Mouse (Mus musculus): Measurements from ENCODE around the gene Sytl4.

Sytl4 gene

DNA sequence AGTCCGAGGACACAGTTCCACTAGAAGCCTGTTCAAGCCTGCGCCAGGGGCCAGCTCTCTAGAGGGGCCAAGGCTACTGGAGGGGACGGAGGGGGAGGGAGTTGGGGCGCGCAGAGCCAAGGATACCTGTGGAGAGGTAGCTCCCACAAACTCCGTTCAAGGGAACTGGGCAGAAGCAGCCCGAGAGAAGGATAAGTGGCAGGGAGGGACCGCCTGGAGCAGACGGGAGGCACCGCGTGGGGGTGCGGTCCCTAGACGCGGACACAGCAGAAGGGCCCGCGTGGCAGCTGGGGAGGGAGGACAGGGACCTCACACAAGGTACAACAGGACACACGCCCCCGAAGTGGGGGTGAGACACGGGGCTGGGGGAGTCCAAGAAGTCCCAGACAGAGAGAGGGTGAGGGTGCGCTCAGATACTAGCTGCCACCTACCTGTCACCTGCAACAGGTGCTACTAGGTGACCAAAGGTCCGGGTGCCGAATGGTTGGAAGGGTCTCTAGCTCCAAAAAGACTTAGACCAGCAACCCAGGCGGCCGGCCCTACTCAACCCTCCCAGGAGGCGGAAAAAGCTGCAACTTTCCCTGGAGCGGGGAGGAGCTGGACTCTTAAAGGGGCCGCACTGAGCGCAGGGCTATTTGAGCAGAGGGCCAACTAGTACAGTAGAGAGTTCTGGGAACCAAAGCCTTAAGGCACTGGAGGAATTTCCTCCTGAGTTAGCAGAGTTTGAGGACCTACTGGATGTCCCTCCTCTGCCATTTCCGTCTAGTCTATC is at the start of gene Sytl4:
Gene Sytl4 (minus strand): TSS at position 582 of the 772 bp plus-strand sequence.
- DNase-seq (ENCODE audit: low spot score in 2 of 2), result no peak

DNA sequence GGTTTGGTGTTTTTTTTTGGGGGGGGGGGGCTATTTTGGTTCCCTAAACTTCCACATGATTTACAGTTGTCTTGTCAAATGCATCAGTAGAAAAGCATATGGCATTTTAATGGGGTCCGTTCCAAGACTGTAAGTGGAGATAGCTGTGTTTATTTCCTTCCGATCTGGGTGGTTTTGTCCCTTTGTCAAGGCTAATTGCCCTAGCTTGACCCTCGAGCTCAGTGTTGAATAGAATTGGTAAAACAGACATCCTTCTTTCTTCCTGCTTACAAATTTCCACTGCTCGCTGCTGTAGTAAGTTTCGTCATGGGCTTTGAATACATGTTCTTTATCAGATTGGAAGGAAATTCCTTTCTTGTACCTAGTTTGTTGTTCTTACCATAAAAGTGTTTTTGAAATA is 39.1 kb upstream of the Sytl4 start:
- DNase-seq (ENCODE audit: low spot score in 2 of 2), result no peak

DNA sequence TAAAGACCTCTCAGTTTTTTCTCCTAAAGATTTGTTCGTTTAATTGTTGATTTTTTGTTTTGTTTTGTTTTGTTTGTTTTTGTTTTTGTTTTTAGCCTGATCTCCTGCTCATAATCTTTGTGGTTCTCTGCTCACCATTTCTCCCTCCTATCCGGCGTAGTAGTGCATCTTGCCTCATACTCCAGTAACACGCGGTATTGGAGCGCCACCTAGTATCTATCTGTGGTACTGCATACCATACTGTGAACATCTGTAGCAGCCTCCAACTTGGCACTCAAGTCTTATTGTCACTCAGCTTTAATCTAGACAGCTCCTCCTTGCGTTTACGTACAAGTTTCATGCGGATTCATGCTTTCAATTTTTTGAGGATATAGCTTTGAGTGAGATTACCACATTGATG is 37.4 kb upstream of the Sytl4 start:
- peak; percentile 9 to 47 for DNase-seq (ENCODE audit: low spot score in 2 of 2)

DNA sequence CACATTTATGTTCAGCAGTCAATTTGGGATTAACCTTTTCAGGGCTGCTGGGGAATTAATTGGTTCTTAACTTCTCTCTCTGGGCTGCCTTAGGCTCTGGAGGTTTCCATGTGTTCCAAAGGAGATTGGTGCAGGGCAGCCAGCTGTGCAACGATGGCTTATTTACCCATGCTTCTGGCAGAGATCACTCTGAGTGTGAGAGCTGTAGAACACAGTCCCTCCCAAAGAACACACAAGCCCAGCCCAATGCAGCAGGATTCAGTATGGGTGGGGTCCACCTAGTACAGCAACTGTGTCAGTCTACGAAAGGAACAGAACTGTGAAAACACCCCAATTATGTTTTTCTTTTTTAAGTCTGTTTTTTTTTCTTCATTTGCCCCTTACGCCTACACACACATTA is 14.3 kb upstream of the Sytl4 start:
- no peak for DNase-seq (ENCODE audit: low spot score in 2 of 2)

DNA sequence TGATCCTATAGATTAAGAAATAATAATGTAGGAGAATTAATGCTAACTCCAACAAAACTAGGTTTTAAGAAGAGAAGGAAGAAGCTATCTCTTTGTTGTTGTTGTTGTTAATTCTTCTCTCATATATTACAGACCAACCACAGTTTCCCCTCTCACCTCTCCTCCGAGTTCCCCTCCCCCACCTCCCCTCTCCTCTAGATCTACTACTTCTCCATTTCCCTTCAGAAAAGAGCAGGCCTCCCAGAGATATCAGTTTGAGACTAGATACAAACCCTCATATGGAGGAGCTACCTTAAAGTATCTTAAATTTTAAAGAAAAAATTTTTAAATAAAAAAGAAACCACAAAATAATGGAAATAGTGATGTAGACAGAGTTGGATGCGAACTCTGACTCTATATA is 17.0 kb downstream of the Sytl4 start:
- no peak for DNase-seq (ENCODE audit: low spot score in 2 of 2)

DNA sequence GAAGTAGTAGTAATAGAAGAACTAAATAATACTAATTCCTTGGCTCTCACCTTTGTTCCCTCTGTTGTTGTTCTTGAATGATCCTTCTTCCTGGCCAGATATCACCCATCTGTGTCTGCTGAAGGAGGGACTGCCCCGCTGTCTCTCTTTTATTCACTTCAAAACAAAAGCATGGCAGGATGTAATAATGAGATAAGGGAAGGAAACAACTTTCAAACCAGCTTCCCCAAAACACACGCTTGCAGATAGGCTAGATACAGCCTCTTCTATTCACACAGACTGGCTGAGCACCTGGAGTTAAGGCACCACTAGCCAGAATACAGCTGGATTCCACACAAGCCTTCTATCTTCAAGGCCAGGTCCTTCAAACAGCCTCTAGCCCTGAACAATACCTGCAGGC is 21.0 kb downstream of the Sytl4 start:
- no peak for DNase-seq (ENCODE audit: low spot score in 2 of 2)

DNA sequence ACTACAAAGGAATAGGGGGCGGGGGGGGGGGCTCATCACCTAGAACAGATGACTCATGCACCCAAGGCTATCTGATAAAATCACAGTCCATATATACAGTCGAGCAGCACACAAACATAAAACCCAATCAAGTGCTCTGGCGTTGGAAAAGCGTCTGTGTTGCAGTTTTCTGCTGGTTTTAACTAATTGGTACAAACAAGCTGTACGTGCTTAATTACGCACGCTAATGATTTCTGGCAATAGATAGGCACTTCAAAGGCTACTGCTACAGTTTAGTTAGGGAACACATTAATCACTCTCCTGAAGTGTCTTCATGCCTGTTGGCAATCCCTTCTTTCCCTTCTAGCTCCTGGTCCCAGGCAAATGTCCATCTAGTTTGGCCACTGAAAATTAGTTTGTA is 27.0 kb downstream of the Sytl4 start:
- DNase-seq (ENCODE audit: low spot score in 2 of 2), result no peak

DNA sequence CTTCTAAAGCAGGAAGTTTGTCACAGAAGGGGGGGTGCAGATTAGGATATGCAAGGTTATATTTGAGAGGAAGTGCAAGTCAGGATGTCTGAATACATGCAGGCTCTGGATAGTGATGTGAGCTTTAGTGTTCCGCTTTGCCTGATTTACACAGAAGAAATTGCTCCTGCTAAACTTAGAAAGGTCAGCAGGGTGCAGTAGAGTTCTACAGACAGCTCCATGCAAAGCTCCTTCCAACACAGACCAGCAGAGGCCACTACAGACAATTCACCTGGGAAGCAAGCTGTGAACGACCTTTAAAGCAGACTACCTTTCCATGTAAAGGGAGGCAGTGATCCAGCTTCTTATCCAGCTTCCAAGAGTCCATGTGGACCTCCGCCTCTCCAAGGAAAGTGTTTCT is 34.2 kb downstream of the Sytl4 start:
- DNase-seq (ENCODE audit: low spot score in 2 of 2), result peak; percentile 1 to 2

DNA sequence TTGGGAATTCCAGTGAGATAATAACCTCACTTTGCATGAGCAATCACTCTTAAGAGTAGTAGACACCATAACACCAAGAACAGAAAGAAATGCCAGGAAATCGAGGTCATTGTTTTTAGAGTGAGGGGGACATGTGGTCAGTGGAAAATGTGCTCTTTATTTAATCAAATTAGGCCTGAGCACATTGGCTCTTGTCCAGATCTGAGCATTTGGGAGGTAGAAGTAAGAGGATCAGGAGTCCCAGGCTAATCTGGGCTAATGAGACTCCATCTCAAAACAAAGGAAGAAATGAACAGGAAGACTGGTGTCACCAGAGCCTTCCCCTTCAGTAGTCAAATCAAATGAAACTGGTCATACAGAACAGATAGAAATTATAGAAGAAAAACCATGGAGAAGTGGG is 42.1 kb downstream of the Sytl4 start:
- DNase-seq (ENCODE audit: low spot score in 2 of 2), result no peak

DNA sequence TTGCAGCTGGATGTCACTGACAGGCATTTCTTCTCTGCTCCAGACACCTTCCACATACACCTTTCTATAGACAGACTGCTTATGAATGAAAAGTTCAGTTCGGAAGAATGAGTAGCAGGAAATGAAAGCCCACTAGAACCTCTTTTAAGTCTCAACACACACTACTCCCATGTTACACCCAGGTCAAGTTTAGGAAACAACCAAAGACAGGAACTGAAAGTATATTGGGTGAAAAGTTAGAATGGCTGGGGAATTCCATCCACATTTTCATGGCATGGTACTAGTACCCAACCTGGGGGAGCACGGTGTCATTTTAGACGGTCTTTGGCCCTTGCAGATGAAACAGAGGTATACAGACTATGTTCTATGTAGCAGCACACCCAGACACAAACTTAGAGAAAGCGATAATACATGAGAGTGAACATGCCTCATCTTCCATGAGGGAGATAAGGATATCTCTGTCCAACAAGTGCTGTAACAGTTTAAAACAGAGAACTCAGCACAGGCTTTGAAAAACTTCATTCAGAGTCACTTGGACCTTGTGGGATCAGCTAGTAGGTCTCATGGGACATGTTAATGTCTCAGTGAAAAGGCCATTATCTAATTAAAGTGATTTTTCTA is 44.9 kb downstream of the Sytl4 start:
- DNase-seq (ENCODE audit: low spot score in 2 of 2), result no peak

DNA sequence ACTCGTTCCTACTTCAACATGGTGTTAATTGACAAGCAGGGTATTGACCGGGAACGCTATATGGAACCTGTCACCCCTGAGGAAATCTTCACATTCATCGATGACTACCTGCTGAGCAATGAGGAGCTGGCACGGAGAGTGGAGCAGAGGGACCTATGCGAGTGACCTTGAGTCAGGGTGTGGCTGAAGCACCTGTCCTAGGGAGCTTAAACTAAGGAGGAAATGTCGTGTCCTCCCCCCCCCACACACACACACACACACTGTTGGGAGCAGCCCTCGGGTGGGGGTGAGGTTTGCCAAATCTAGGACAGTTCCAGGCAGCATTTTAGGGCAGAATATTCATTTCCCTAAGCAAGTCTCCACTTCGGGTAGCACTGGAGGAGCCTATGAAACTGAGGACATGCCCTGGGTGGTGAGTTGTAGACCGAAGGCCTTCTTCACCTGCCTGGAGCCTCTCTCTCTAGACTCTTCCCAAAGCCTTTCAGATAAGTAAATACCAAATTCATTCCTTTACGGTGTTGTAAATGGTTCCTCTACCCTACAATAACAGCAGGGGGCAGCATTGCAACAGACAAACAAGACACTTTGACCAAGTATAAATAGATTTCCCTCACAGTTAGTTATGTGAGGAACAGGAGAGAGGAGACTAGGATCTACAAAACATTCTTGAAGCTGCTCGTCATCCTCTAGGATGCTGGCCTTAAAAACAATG is 50.2 kb downstream of the Sytl4 start:
- peak in 1 of 2 experiments; percentile 2 for DNase-seq (ENCODE audit: low spot score in 2 of 2)

DNA sequence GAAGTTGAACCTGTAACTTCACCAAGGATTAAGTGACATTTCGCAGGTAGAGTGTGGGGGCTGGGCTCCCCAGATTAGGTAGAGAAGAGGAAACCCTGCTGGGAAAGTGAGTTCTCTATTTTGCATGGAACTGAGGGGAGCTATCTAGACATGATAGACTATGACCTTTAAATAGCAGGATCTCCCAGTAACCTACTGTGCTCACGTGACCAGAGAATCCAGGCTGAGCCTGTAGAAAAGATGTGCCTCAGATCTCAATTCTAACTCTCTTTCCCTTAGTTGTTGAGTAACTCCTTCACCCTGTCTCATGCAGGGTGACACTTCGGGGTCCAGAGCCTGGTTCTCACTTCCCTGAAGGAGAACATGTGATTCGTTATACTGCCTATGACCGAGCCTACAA is 54.9 kb downstream of the Sytl4 start:
- DNase-seq (ENCODE audit: low spot score in 2 of 2), result no peak

DNA sequence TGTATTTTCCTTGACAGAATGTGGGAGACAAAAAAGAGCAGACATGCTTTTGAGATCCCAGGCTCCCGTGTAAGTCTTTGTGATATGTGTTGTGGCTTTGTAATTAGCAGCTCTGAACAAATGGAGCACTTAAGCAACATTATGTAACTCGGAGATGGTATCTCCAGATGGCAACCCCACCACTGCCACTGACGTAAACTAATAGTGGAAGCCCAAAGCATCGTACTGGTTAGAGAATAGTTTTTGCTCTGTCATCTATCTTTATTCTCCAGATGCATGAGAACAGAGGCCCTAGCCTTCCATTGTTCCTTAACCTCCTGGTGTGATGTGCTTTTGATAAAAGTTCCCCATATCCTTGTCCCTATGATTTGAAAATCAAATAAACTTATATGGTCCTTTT is 60.4 kb downstream of the Sytl4 start:
- no peak for DNase-seq (ENCODE audit: low spot score in 2 of 2)

DNA sequence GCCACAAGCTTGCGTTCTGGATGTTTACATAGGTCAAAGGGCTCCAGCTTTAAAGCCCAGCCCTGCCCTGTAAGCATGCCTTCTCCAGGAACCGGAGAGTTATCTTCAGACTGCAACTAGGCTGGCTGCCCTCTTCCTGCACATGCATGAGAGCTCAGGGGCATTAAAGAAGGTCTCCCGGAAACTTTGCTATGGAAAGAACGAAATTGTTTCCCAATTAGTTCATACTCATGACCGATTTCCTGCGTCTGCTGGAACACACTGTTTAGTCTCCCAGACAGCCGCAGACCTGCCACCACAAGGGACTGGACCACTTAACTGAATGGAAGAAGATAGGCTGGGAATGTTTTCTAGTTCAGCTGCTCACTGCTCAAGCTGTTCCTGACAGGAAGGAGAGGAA is 67.4 kb downstream of the Sytl4 start:
- no peak for DNase-seq (ENCODE audit: low spot score in 2 of 2)

DNA sequence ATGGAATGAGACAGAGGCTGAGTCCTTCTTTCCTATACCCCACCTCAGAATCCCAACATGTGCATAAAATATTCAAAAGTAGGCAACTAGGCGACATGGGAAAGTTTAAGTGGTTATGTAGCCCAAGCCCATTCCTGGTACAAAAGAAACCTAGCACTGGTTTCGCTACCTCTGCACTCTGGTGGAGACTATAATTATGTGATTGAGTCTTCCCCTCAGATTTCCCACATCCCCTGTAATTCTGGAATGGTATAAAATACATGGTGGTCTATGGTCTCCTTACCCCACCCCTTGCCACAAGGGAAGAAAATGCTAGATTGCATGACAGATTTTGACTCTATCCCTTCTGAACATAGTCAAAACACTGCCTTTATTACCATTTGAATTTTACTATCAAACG is 68.6 kb downstream of the Sytl4 start:
- no peak for DNase-seq (ENCODE audit: low spot score in 2 of 2)

DNA sequence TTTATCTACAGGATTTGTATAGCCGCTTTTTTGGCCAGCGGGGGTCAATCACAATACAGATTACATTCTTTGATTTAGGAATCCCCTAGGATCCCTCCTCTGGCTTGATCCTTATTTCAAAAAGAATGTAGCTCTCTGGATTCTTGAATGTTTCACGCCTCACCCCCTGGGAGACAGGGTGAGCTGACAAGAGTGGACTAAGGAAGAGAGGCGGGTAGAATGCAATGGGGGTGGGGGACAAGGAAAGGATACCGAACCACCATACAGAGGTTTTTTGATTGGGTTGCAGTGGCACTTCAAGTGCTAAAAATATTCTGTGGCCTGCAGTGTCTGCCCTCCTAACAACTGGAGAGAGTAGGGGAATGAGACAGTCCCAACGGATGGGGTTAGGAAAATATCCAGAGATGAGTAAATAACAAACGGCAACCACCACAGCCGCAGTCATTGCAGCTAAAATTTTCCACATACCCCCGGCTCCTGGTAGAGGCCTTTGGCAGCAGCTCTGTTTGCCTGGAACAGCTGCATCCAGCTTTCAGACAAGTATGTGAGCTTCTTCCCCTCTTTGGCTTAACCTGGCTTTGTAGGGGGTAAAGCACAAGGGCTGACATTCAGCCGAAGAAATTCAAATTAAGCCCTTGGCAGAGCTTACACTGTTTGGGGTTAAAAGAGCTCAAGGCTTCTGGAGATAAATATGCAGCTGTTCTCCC is 70.1 kb downstream of the Sytl4 start:
- no peak for DNase-seq (ENCODE audit: low spot score in 2 of 2)

DNA sequence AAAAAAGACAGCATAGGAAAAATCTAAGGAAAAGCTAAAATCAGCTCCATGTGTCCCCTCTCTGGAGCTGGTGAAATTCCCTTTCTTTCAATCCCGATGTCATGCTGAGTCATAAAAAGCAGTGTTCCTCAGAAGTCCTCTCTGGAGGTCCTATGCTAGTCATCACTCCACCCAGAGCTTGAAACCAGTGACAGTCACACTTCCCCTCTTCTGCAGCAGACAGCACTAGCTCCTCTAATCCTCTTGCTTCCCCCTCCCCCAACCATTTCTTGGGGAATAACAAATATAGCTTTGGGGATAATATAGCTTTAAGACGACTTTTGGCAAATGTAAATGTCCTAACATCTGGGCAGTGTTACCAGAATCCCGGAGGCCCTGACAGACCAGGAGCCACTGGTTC is 73.4 kb downstream of the Sytl4 start, which contains the start of gene Srpx2:
Gene Srpx2 (plus strand): TSS at position 166 of the 400 bp plus-strand sequence.
- DNase-seq (ENCODE audit: low spot score in 2 of 2), result no peak

DNA sequence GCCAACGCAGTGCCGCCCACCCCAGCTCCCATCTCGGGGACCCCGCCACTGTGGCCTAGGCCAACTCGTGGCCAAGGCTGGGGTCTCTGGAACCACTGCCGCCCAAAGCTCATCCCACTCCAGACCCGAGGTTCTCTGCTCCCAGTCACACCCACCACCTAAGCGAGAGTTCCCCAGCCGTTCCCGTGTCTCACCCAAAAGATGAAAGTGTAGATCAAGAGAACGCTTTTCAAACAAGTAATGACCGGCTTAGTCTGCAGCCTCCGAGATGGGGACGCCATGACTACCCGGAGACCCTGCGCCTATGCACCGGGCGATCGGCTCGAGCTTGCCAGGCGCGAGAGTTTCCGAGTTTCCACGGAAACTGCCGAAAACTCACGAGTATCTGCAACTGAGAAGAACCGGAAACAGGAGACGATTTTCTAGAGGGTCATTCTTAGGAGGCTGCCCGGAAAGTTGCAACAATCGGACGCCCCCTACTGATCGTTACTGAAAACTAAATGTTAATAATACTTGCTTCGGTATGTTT is 83.5 kb downstream of the Sytl4 start, which contains the start of gene Tspan6:
Gene Tspan6 (minus strand): TSS at position 416 of the 529 bp plus-strand sequence.
- DNase-seq (ENCODE audit: low spot score in 2 of 2), result peak; percentile 67

DNA sequence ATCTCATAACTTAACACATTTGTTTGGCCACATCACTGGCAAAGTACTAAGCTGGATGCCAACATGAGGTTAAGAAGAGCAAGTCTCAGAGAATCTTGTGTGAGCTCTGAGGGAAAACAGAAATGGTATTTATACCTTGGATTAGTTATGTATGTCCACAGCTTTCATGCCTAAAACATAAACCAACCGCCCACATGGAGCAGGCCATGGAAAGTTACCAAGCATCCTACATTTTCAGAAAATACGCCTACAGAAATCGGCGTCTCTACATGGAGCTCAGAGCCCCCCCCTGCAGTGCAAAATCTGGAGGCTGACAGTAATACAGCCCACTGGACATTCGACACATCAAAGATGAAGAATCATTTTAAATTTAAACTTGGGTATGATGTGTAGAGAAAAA is 93.5 kb downstream of the Sytl4 start:
- peak in 1 of 2 experiments; percentile 9 for DNase-seq (ENCODE audit: low spot score in 2 of 2)

DNA sequence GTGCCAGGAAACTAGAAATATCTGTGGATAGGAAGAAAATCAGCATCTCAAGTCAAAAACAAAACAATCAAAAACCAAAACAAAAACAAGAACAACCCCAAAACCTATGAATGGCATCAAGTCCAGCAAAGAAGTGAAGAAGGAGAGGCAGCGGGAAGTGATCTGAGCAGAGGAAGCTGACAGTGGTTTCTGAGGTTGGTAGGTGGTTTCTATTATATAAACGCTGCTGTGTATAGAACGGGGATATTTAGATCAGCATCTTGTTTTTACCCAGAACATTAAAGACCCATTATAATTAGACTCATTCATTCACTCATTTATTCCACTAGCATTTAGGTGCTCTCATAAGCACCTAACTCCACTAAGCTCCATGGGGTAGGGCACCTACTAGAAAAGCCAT is 94.3 kb downstream of the Sytl4 start:
- DNase-seq (ENCODE audit: low spot score in 2 of 2), result no peak
